Mouse (Mus musculus): ENCODE results near the gene Top1. TPM values are rescaled to one million over a fixed set of nuclear protein-coding genes. Genes with fewer than 3 reads are reported as not detected.
A peak's percentile ranks its signal among the peaks of the same experiment; 100 is the strongest.

Gene Top1
- polyA plus RNA-seq, 1 experiment: 78.4 TPM

- TF ChIP-seq POLR2A (IDR thresholded peaks at IDR 0.05; ENCODE audit: low read depth, low read length) (no peak), CTCF (IDR thresholded peaks at IDR 0.05; ENCODE audit: borderline replicate concordance, insufficient read depth, low read length) (no peak)
- Histone ChIP-seq H3K27ac (ENCODE audit: insufficient read depth, low read length) (no peak overlapping the region), H3K4me3 (ENCODE audit: insufficient read depth, low read length) (no peak overlapping the region), H3K4me1 (ENCODE audit: control insufficient read depth, insufficient read depth, low read length) (no peaks in the 10 kb centered on the region)
Observed at GRCm38 (mm10) chr2:160745497-160745896, 99.8 kb downstream of the Top1 start.

DNA sequence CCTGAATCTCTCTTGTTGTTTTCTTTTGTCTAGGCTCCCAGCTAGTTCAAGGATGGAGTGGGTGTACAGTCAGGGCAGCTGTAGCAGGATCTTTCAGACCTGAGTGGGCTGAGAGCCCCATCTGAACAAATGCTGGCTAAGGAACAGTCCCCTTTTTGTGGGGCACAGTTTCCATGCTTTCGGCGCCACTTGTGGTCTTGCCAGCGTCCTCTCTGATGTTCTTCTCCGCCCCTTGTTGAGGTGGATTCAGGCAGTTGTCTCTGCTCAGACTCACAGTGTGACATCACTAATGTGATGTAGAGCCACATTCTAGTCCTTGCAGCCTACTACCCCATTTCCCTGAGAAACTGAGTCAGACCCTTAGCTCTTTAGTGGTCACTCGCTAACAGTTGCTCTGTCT, 100.9 kb downstream of the Top1 start:
- no peaks in the 10 kb centered on the region for H3K4me1 ChIP-seq (ENCODE audit: control insufficient read depth, insufficient read depth, low read length)
- TF ChIP-seq CTCF (IDR thresholded peaks at IDR 0.05; ENCODE audit: borderline replicate concordance, insufficient read depth, low read length) (no peak), POLR2A (IDR thresholded peaks at IDR 0.05; ENCODE audit: low read depth, low read length) (no peak)
- no peak overlapping the region for H3K4me3 ChIP-seq (ENCODE audit: insufficient read depth, low read length)
- no peak overlapping the region for H3K27ac ChIP-seq (ENCODE audit: insufficient read depth, low read length)

DNA sequence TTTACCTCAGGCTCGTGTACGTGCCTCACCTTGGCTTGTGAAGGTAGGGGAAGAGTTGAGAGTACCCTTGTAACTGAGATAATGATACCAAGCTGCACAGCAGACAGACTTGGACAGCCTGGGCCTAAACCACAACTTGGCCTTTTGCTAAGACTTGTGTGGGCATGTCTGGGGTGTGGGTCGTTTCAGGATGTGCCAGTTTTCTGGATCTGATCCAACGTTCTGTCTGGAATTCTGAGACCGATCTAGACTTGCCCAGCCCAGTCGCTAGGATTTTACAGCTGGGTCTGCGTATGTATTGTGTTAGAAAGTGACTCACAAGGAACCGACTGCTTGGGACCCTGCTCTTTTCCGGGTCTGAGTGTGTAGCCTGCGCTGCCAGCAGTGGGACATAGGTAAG, 101.4 kb downstream of the Top1 start:
- Histone ChIP-seq H3K4me3 (ENCODE audit: insufficient read depth, low read length) (no peak overlapping the region), H3K4me1 (ENCODE audit: control insufficient read depth, insufficient read depth, low read length) (no peaks in the 10 kb centered on the region), H3K27ac (ENCODE audit: insufficient read depth, low read length) (no peak overlapping the region)
- no peak for TF ChIP-seq POLR2A (IDR thresholded peaks at IDR 0.05; ENCODE audit: low read depth, low read length)
- no peak for TF ChIP-seq CTCF (IDR thresholded peaks at IDR 0.05; ENCODE audit: borderline replicate concordance, insufficient read depth, low read length)

GRCm38 (mm10) chr2:160756583-160757203, 111.0 kb downstream of the Top1 start:
- TF ChIP-seq CTCF (IDR thresholded peaks at IDR 0.05; ENCODE audit: borderline replicate concordance, insufficient read depth, low read length) (no peak), POLR2A (IDR thresholded peaks at IDR 0.05; ENCODE audit: low read depth, low read length) (no peak)
- no peak overlapping the region for H3K27ac ChIP-seq (ENCODE audit: insufficient read depth, low read length)
- H3K4me3 ChIP-seq (ENCODE audit: insufficient read depth, low read length): no peak overlapping the region
- no peaks in the 10 kb centered on the region for H3K4me1 ChIP-seq (ENCODE audit: control insufficient read depth, insufficient read depth, low read length)

- TF ChIP-seq CTCF (IDR thresholded peaks at IDR 0.05; ENCODE audit: borderline replicate concordance, insufficient read depth, low read length) (peak; percentile 44; the same call in 1 of the 2 replicates), POLR2A (IDR thresholded peaks at IDR 0.05; ENCODE audit: low read depth, low read length) (no peak)
- Histone ChIP-seq H3K4me3 (ENCODE audit: insufficient read depth, low read length) (no peak overlapping the region), H3K27ac (ENCODE audit: insufficient read depth, low read length) (no peak overlapping the region), H3K4me1 (ENCODE audit: control insufficient read depth, insufficient read depth, low read length) (no peaks in the 10 kb centered on the region)
Observed at GRCm38 (mm10) chr2:160760433-160761184, 114.9 kb downstream of the Top1 start.

DNA sequence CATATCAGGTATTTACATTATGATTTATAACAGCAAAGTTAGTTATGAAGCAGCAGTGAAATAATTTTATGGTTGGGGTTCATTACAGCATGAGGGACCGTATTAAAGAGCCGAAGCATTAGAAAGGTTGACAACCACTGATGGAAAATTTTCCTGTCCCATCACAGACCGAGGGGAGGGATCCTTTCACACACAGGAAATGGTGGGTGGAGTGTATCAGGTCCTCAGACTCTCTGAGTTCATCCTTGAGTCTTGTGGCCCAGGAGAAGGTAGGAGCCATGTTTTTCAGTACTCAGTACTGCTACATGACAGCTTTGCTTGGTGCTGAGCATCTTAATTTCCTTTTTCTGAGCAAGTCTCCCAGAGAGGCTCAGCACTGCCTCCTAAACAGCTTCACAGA, 118.1 kb downstream of the Top1 start:
- H3K4me3 ChIP-seq (ENCODE audit: insufficient read depth, low read length): no peak overlapping the region
- H3K27ac ChIP-seq (ENCODE audit: insufficient read depth, low read length): no peak overlapping the region
- TF ChIP-seq POLR2A (IDR thresholded peaks at IDR 0.05; ENCODE audit: low read depth, low read length) (no peak), CTCF (IDR thresholded peaks at IDR 0.05; ENCODE audit: borderline replicate concordance, insufficient read depth, low read length) (no peak)
- H3K4me1 ChIP-seq (ENCODE audit: control insufficient read depth, insufficient read depth, low read length): no peaks in the 10 kb centered on the region

DNA sequence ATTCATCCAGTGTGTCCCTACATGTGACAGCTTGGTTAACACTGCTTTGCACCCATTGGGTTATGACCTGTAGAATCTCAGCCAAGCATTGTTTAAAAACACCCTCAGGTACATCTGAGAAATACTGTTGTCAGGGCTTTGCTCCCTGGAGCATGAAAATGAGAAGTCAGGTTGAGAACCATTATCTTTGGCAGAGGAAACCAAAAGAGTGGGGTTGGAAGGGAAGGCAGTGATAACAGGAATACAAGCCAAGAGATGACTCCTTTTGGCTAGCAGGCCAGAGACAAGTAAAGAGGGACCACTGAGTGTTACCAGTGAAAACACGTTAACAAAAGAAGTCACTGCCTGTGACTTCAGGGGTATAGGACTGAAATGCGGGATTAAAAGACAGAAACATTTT, 118.7 kb downstream of the Top1 start:
- no peak overlapping the region for H3K27ac ChIP-seq (ENCODE audit: insufficient read depth, low read length)
- TF ChIP-seq CTCF (IDR thresholded peaks at IDR 0.05; ENCODE audit: borderline replicate concordance, insufficient read depth, low read length): no peak
- TF ChIP-seq POLR2A (IDR thresholded peaks at IDR 0.05; ENCODE audit: low read depth, low read length): no peak
- no peak overlapping the region for H3K4me3 ChIP-seq (ENCODE audit: insufficient read depth, low read length)
- H3K4me1 ChIP-seq (ENCODE audit: control insufficient read depth, insufficient read depth, low read length): no peaks in the 10 kb centered on the region

DNA sequence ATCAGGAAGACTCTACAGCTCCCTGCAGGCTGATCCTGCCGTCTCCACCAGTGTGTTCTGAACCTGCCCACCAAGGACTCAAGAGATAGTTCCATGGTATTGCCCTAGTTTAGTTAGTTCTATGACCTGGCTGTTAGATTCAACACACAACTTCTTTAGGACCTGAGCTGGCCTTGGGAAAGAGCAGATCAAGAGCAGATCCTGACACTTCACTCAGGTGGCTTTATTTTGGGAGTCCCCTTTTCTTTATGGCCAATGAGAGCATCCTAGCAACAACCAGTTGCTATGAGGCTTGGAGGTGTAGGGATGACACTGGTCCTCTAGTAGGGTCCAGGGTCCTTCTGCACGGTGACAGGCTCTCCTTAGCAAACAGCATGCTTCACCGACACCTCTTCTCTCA, 119.4 kb downstream of the Top1 start:
- Histone ChIP-seq H3K4me3 (ENCODE audit: insufficient read depth, low read length) (no peak overlapping the region), H3K27ac (ENCODE audit: insufficient read depth, low read length) (no peak overlapping the region), H3K4me1 (ENCODE audit: control insufficient read depth, insufficient read depth, low read length) (no peaks in the 10 kb centered on the region)
- TF ChIP-seq CTCF (IDR thresholded peaks at IDR 0.05; ENCODE audit: borderline replicate concordance, insufficient read depth, low read length) (no peak), POLR2A (IDR thresholded peaks at IDR 0.05; ENCODE audit: low read depth, low read length) (no peak)

DNA sequence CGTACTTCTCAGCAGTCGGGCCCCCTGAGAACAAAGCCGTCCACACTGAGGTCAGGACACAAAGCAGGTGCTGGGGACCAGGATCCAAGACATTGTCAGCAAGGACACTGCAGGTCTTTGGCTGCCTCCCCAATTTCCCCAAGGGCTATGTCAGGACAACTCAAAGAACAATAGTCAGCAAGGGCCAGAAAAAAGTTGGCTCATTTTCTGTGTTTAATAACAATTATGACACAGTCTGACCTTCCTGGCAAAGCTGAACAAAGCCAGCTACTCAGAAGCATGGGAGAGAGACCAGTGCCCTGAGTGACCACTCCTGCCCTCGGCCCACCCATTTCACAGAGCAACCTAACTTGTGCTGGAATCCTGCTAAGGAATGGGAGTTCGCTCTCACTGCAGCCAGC, 120.7 kb downstream of the Top1 start:
- TF ChIP-seq CTCF (IDR thresholded peaks at IDR 0.05; ENCODE audit: borderline replicate concordance, insufficient read depth, low read length) (no peak), POLR2A (IDR thresholded peaks at IDR 0.05; ENCODE audit: low read depth, low read length) (no peak)
- no peak overlapping the region for H3K27ac ChIP-seq (ENCODE audit: insufficient read depth, low read length)
- no peaks in the 10 kb centered on the region for H3K4me1 ChIP-seq (ENCODE audit: control insufficient read depth, insufficient read depth, low read length)
- H3K4me3 ChIP-seq (ENCODE audit: insufficient read depth, low read length): no peak overlapping the region

DNA sequence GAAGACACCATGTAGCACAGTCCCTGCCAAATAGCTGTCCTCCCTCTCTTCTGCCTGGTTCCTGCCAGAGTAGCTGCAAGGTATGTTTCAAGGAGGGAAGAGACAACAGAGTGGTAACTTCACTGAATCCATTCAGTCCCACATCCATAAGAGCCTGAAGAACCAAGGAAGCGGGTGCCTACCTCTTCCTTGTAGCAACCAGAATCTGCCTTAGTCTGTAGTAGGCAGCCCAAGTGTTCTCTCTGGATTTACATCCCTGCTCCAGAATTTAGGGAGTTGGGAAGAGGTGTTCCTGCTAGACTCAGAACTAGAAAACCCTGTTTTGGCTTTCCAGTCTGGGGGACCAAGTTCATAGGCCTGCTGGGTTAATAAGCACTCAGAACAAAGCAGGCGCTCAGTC, 121.5 kb downstream of the Top1 start:
- Histone ChIP-seq H3K4me1 (ENCODE audit: control insufficient read depth, insufficient read depth, low read length) (no peaks in the 10 kb centered on the region), H3K27ac (ENCODE audit: insufficient read depth, low read length) (no peak overlapping the region), H3K4me3 (ENCODE audit: insufficient read depth, low read length) (no peak overlapping the region)
- TF ChIP-seq CTCF (IDR thresholded peaks at IDR 0.05; ENCODE audit: borderline replicate concordance, insufficient read depth, low read length) (no peak), POLR2A (IDR thresholded peaks at IDR 0.05; ENCODE audit: low read depth, low read length) (no peak)

Data from embryonic fibroblast, embryonic 13.5 days (primary cell).